Mouse (Mus musculus) gastrocnemius, postnatal 36 days (tissue): ENCODE data around the gene Rarg. TPM values are rescaled to one million over a fixed set of nuclear protein-coding genes. Genes with fewer than 3 reads are reported as not detected.

ENCODE experiments used
- DNase-seq, 2 experiments: peaks; one replicate each; pipeline ENCODE4 v3.0.0; 2022
- intact Hi-C: fragments of 180-260 bp; cut with DNase I; formaldehyde crosslinking; loops from one replicate; pipeline ENCODE4 v1.15.1; 2025
- long read RNA-seq, 2 experiments: library from polyadenylated mRNA; stranded (forward); transcript quantifications; one replicate each; pipeline ENCODE4 v2.0.0; 2021
- total RNA-seq, 2 experiments: library from RNA; stranded (reverse); gene quantifications; 2 replicates each; pipeline ENCODE4 v1.2.3; 2021

The Rarg gene
- total RNA-seq = 1 to 10 TPM; 9.3 to 9.9 TPM
- long read RNA-seq, experiment 1, partial matches to known transcripts = 0 of 5 reads
- long read RNA-seq, experiment 1, other reads (novel, unspliced or antisense) = 5 of 5 reads
- long read RNA-seq, experiment 2, partial matches to known transcripts = 0 of 7 reads
- long read RNA-seq, experiment 2, other reads (novel, unspliced or antisense) = 3 of 7 reads

GRCm38 (mm10) chr15:102257202-102258075 lies at the start of gene Rarg:
Rarg (minus strand) TSS chr15:102257517.
- DNase-seq = peak; percentile 40 to 61
- intact Hi-C loops = no loop called here

GRCm38 (mm10) chr15:102302542-102302941 lies 45.2 kb upstream of the Rarg start:
- intact Hi-C loops = no loop called here

GRCm38 (mm10) chr15:102296368-102297006 lies 39.2 kb upstream of the Rarg start:
- no peak for DNase-seq
- intact Hi-C loops = no loop called here

More at GRCm38 (mm10) chr15:102302542-102302941, 45.2 kb upstream of the Rarg start:
- DNase-seq = no peak

GRCm38 (mm10) chr15:102295633-102296367 lies 38.5 kb upstream of the Rarg start, which contains the start of gene Espl1:
Espl1 (plus strand) TSS chr15:102296266.
- intact Hi-C loops = no loop called here
- peak; percentile 87 to 92 for DNase-seq

GRCm38 (mm10) chr15:102287395-102287794 lies 30.1 kb upstream of the Rarg start:
- intact Hi-C loops = no loop called here
- no peak for DNase-seq

- DNase-seq = no peak
- intact Hi-C loops = loop anchor here (2.0 kb wide), 1 partner anchor 35 kb away; no protein-coding TSS in a partner anchor
Observed at GRCm38 (mm10) chr15:102283648-102284047, 26.3 kb upstream of the Rarg start.

GRCm38 (mm10) chr15:102282463-102283292 lies 25.4 kb upstream of the Rarg start:
- no peak for DNase-seq
- intact Hi-C loops = no loop called here

GRCm38 (mm10) chr15:102280623-102281022 lies 23.3 kb upstream of the Rarg start:
- intact Hi-C loops = no loop called here

GRCm38 (mm10) chr15:102279783-102280520 lies 22.6 kb upstream of the Rarg start:
- intact Hi-C loops = loop anchor here (2.0 kb wide), 1 partner anchor 31 kb away; no protein-coding TSS in a partner anchor
- no peak for DNase-seq

More at GRCm38 (mm10) chr15:102280623-102281022, 23.3 kb upstream of the Rarg start:
- no peak for DNase-seq

- DNase-seq = peak; percentile 85 to 86
- intact Hi-C loops = loop anchor here (2.0 kb wide), 1 partner anchor 30 kb away; no protein-coding TSS in a partner anchor
Observed at GRCm38 (mm10) chr15:102279092-102279782, 21.9 kb upstream of the Rarg start, which contains the start of gene Mfsd5. Mfsd5 (plus strand) TSS chr15:102279454.

- intact Hi-C loops = loop anchor here (2.0 kb wide), 1 partner anchor 30 kb away; no protein-coding TSS in a partner anchor
- DNase-seq = no peak
Observed at GRCm38 (mm10) chr15:102278726-102279091, 21.4 kb upstream of the Rarg start.

GRCm38 (mm10) chr15:102273982-102274716 lies 16.8 kb upstream of the Rarg start:
- no peak for DNase-seq
- intact Hi-C loops = no loop called here

- DNase-seq = no peak
- intact Hi-C loops = no loop called here
Observed at GRCm38 (mm10) chr15:102271441-102271840, 14.1 kb upstream of the Rarg start.

- intact Hi-C loops = no loop called here
- DNase-seq = no peak
Observed at GRCm38 (mm10) chr15:102270274-102270960, 13.1 kb upstream of the Rarg start, which contains the start of gene Gm9918. Gm9918 (plus strand) TSS chr15:102270563.

- DNase-seq = no peak
- intact Hi-C loops = no loop called here
Observed at GRCm38 (mm10) chr15:102265548-102265947, 8.2 kb upstream of the Rarg start.

- no peak for DNase-seq
- intact Hi-C loops = no loop called here
Observed at GRCm38 (mm10) chr15:102263037-102263436, 5.7 kb upstream of the Rarg start.

- intact Hi-C loops = no loop called here
- DNase-seq = no peak
Observed at GRCm38 (mm10) chr15:102262582-102262981, 5.3 kb upstream of the Rarg start.
